Mouse (Mus musculus): ENCODE data around the gene Slc39a9.

The Slc39a9 gene

GRCm38 (mm10) chr12:80721458-80721857, 77.8 kb downstream of the Slc39a9 start:
- DNase-seq: no peak

- peak; percentile 83 for DNase-seq
Observed at GRCm38 (mm10) chr12:80724853-80725559, 81.3 kb downstream of the Slc39a9 start.

GRCm38 (mm10) chr12:80728207-80728606, 84.5 kb downstream of the Slc39a9 start:
- peak; percentile 35 for DNase-seq

- DNase-seq: peak; percentile 12
Observed at GRCm38 (mm10) chr12:80728814-80729213, 85.1 kb downstream of the Slc39a9 start.

- no peak for DNase-seq
Observed at GRCm38 (mm10) chr12:80729758-80730530, 86.3 kb downstream of the Slc39a9 start.

- DNase-seq: peak; percentile 52
Observed at GRCm38 (mm10) chr12:80730567-80730966, 86.9 kb downstream of the Slc39a9 start.
